Mouse (Mus musculus): Measurements from ENCODE around the gene Cox20. TPM values are rescaled to one million over a fixed set of nuclear protein-coding genes. Genes with fewer than 3 reads are reported as not detected.

Gene Cox20
- total RNA-seq, 4 experiments from 2014 or later = 28.6 to 37.8 (median 30.5) TPM

- no peak for DNase-seq (ENCODE audit: low spot score in 2 of 2)
Measured at GRCm38 (mm10) chr1:178351643-178352042, 32.7 kb downstream of the Cox20 start.

GRCm38 (mm10) chr1:178354576-178354975 is 35.6 kb downstream of the Cox20 start:
- no peak for DNase-seq (ENCODE audit: low spot score in 2 of 2)

GRCm38 (mm10) chr1:178357776-178358710 is 39.1 kb downstream of the Cox20 start:
- peak; percentile 64 to 75 for DNase-seq (ENCODE audit: low spot score in 2 of 2)

GRCm38 (mm10) chr1:178360264-178360663 is 41.3 kb downstream of the Cox20 start:
- no peak for DNase-seq (ENCODE audit: low spot score in 2 of 2)

GRCm38 (mm10) chr1:178360702-178361101 is 41.8 kb downstream of the Cox20 start:
- DNase-seq (ENCODE audit: low spot score in 2 of 2) = no peak

- no peak for DNase-seq (ENCODE audit: low spot score in 2 of 2)
Measured at GRCm38 (mm10) chr1:178365171-178365570, 46.2 kb downstream of the Cox20 start.

- no peak for DNase-seq (ENCODE audit: low spot score in 2 of 2)
Measured at GRCm38 (mm10) chr1:178368121-178368520, 49.2 kb downstream of the Cox20 start.

GRCm38 (mm10) chr1:178368548-178369271 is 49.8 kb downstream of the Cox20 start:
- DNase-seq (ENCODE audit: low spot score in 2 of 2) = peak; percentile 92 to 94

- peak in 1 of 2 experiments; percentile 19 for DNase-seq (ENCODE audit: low spot score in 2 of 2)
Measured at GRCm38 (mm10) chr1:178369272-178369651, 50.3 kb downstream of the Cox20 start.

Small RNA genes within 50 kb of the gene (microRNA-seq; reads per million reads assigned to microRNA genes)
- 0 reads per million in 2 experiments for gene Gm27458

Other genes with a start within 250 kb of the Cox20 start
- gene Desi2, start 131.7 kb upstream of the Cox20 start, total RNA-seq (2022) = 10 to 100 TPM; 15.2 to 18.2 (median 17.6) TPM
- gene Hnrnpu, start 18.7 kb downstream of the Cox20 start, total RNA-seq (2022) = 100 to 1,000 TPM; 391 to 465 (median 433) TPM
- gene Efcab2, start 87.0 kb downstream of the Cox20 start, total RNA-seq (2022) = 10 to 100 TPM; 11.3 to 12.4 (median 11.5) TPM
- gene Kif26b, start 210.0 kb downstream of the Cox20 start, total RNA-seq (2022) = 10 to 100 TPM; 14.4 to 21.3 (median 17.9) TPM